Mouse (Mus musculus) neural tube, embryonic 11.5 days (tissue): ENCODE data around the gene Tnfrsf4. TPM values are rescaled to one million over a fixed set of nuclear protein-coding genes. Genes with fewer than 3 reads are reported as not detected.

Experiments
- ATAC-seq: fragments of 200-750 bp; cut with Nextera tagmentation; 2 replicates; pipeline ENCODE4 v1.8.0; 2017; ENCODE audit warnings: moderate number of reproducible peaks, mild to moderate bottlenecking, moderate TSS enrichment, moderate library complexity; ENCODE audit not compliant: insufficient read depth, low FRiP score, low TSS enrichment
- DNase-seq: peaks from one replicate; pipeline ENCODE4 v3.0.0-alpha.2; 2015; ENCODE audit warnings: low spot score
- H3K27ac ChIP-seq: fragments of 300-500 bp; sonication (generic); 2 replicates; pipeline ENCODE4 v1.5.1; 2014; ENCODE audit warnings: low read depth, mild to moderate bottlenecking, low read length
- H3K27me3 ChIP-seq: fragments of 300-500 bp; sonication (generic); 2 replicates; pipeline ENCODE4 v1.6.1; 2014; ENCODE audit warnings: mild to moderate bottlenecking, low read length, mixed read lengths; ENCODE audit not compliant: control insufficient read depth, insufficient read depth
- H3K36me3 ChIP-seq: fragments of 300-500 bp; sonication (generic); 2 replicates; pipeline ENCODE4 v1.6.1; 2014; ENCODE audit warnings: mild to moderate bottlenecking, low read length, moderate library complexity, mixed read lengths; ENCODE audit not compliant: control insufficient read depth, insufficient read depth
- H3K4me1 ChIP-seq: fragments of 300-500 bp; sonication (generic); 2 replicates; pipeline ENCODE4 v1.6.1; 2014; ENCODE audit warnings: low read length, mixed read lengths; ENCODE audit not compliant: control insufficient read depth, insufficient read depth
- H3K4me2 ChIP-seq: fragments of 300-500 bp; sonication (generic); 2 replicates; pipeline ENCODE4 v1.6.1; 2014; ENCODE audit warnings: low read depth, mild to moderate bottlenecking, moderate library complexity
- H3K4me3 ChIP-seq: fragments of 300-500 bp; sonication (generic); 2 replicates; pipeline ENCODE4 v1.5.1; 2014; ENCODE audit warnings: low read depth, low read length
- H3K9ac ChIP-seq: fragments of 300-500 bp; sonication (generic); 2 replicates; pipeline ENCODE4 v1.6.1; 2014; ENCODE audit warnings: mild to moderate bottlenecking, low read length
- H3K9me3 ChIP-seq: fragments of 300-500 bp; sonication (generic); 2 replicates; pipeline ENCODE4 v1.6.1; 2016; ENCODE audit warnings: low read length; ENCODE audit not compliant: control insufficient read depth
- WGBS: fragments of 180-500 bp; shearing (Covaris S2); extraction: QIAGEN DNeasy Blood & Tissue Kit; methylation state at CpG from one replicate; pipeline ENCODE4 v1.1.7; 2014; 5-methylcytosine and 5-hydroxymethylcytosine counted together
- polyA plus RNA-seq: library from polyadenylated mRNA; unstranded; fragments of >200 nt; fragmentation: Nextera tagmentation; extraction: Ambion mirVana; gene quantifications from 2 replicates; pipeline ENCODE4 v1.2.1, GENCODE M21; 2014

Gene Tnfrsf4
- polyA plus RNA-seq, result 0.45 TPM in 2 replicates

GRCm38 (mm10) chr4:156013637-156014036, at the start of gene Tnfrsf4:
Tnfrsf4 (plus strand) TSS chr4:156013843.
- Histone ChIP-seq H3K9ac (no peak within 1 kb of the TSS), H3K36me3 (peaks cover 9% of the 10 kb centered on the region), H3K27me3 (no peaks in the 10 kb centered on the region), H3K4me1 (no peaks in the 10 kb centered on the region), H3K4me3 (no peak within 1 kb of the TSS), H3K27ac (no peak within 1 kb of the TSS), H3K9me3 (no peaks in the 10 kb centered on the region), H3K4me2 (no peak within 1 kb of the TSS)
- 85% methylated on average over 8 of the region's 8 CpGs for WGBS
- DNase-seq (no peak), ATAC-seq (no peak)

- H3K4me1 ChIP-seq, result peaks cover 7% of the 10 kb centered on the region
- WGBS, result 94% methylated on average over 11 of the region's 11 CpGs
Observed at GRCm38 (mm10) chr4:155964396-155964795, 49.2 kb upstream of the Tnfrsf4 start.

GRCm38 (mm10) chr4:155969043-155969653, 44.5 kb upstream of the Tnfrsf4 start:
- Histone ChIP-seq H3K4me3 (no peak overlapping the region), H3K9me3 (no peaks in the 10 kb centered on the region), H3K27me3 (no peaks in the 10 kb centered on the region), H3K4me1 (no peaks in the 10 kb centered on the region), H3K9ac (no peak overlapping the region), H3K27ac (no peak overlapping the region), H3K4me2 (no peak overlapping the region), H3K36me3 (peaks cover 2% of the 10 kb centered on the region; the same call in 1 of the 2 replicates)
- no peak for DNase-seq
- 90% methylated on average over 13 of the region's 13 CpGs for WGBS
- no peak for ATAC-seq

More at GRCm38 (mm10) chr4:155964396-155964795, 49.2 kb upstream of the Tnfrsf4 start:
- Histone ChIP-seq H3K4me3 (no peak overlapping the region), H3K4me2 (no peak overlapping the region), H3K36me3 (peaks cover 2% of the 10 kb centered on the region; the same call in 1 of the 2 replicates), H3K27ac (no peak overlapping the region), H3K27me3 (no peaks in the 10 kb centered on the region), H3K9ac (no peak overlapping the region), H3K9me3 (no peaks in the 10 kb centered on the region)
- ATAC-seq (no peak), DNase-seq (no peak)

- 86% methylated on average over 5 of the region's 5 CpGs for WGBS
- ATAC-seq, result no peak
Observed at GRCm38 (mm10) chr4:155970286-155970685, 43.4 kb upstream of the Tnfrsf4 start.

GRCm38 (mm10) chr4:155972651-155973050, 41.0 kb upstream of the Tnfrsf4 start:
- H3K27ac ChIP-seq, result no peak overlapping the region
- no peak for DNase-seq
- H3K9me3 ChIP-seq, result no peaks in the 10 kb centered on the region
- H3K4me1 ChIP-seq, result no peaks in the 10 kb centered on the region
- ATAC-seq, result no peak
- H3K36me3 ChIP-seq, result no peaks in the 10 kb centered on the region
- H3K9ac ChIP-seq, result no peak overlapping the region
- H3K4me2 ChIP-seq, result no peak overlapping the region
- no peaks in the 10 kb centered on the region for H3K27me3 ChIP-seq
- WGBS, result 82% methylated on average over 6 of the region's 6 CpGs
- H3K4me3 ChIP-seq, result no peak overlapping the region

More at GRCm38 (mm10) chr4:155970286-155970685, 43.4 kb upstream of the Tnfrsf4 start:
- H3K36me3 ChIP-seq, result peaks cover 2% of the 10 kb centered on the region; the same call in 1 of the 2 replicates
- H3K27me3 ChIP-seq, result no peaks in the 10 kb centered on the region
- no peak overlapping the region for H3K4me3 ChIP-seq
- no peaks in the 10 kb centered on the region for H3K4me1 ChIP-seq
- H3K27ac ChIP-seq, result no peak overlapping the region
- H3K4me2 ChIP-seq, result no peak overlapping the region
- H3K9me3 ChIP-seq, result no peaks in the 10 kb centered on the region
- H3K9ac ChIP-seq, result no peak overlapping the region
- DNase-seq, result no peak

- DNase-seq (no peak), ATAC-seq (no peak)
- Histone ChIP-seq H3K4me3 (no peak overlapping the region), H3K27me3 (no peaks in the 10 kb centered on the region), H3K4me2 (no peak overlapping the region), H3K36me3 (no peaks in the 10 kb centered on the region), H3K9me3 (no peaks in the 10 kb centered on the region), H3K9ac (no peak overlapping the region), H3K4me1 (no peaks in the 10 kb centered on the region), H3K27ac (no peak overlapping the region)
- 80% methylated on average over 2 of the region's 2 CpGs for WGBS
Observed at GRCm38 (mm10) chr4:155973239-155973638, 40.4 kb upstream of the Tnfrsf4 start.

- ATAC-seq (no peak), DNase-seq (no peak)
- no peak overlapping the region for H3K4me2 ChIP-seq
- H3K4me3 ChIP-seq, result no peak overlapping the region
- H3K4me1 ChIP-seq, result no peaks in the 10 kb centered on the region
- no peaks in the 10 kb centered on the region for H3K36me3 ChIP-seq
- no peaks in the 10 kb centered on the region for H3K27me3 ChIP-seq
- H3K27ac ChIP-seq, result no peak overlapping the region
- WGBS, result 85% methylated on average over 12 of the region's 12 CpGs
- H3K9me3 ChIP-seq, result no peaks in the 10 kb centered on the region
- no peak overlapping the region for H3K9ac ChIP-seq
Observed at GRCm38 (mm10) chr4:155981436-155982082, 32.1 kb upstream of the Tnfrsf4 start.

GRCm38 (mm10) chr4:155983788-155984187, 29.9 kb upstream of the Tnfrsf4 start:
- Histone ChIP-seq H3K9ac (no peak overlapping the region), H3K4me1 (no peaks in the 10 kb centered on the region), H3K9me3 (no peaks in the 10 kb centered on the region), H3K27me3 (no peaks in the 10 kb centered on the region), H3K36me3 (no peaks in the 10 kb centered on the region), H3K27ac (no peak overlapping the region), H3K4me3 (no peak overlapping the region), H3K4me2 (no peak overlapping the region)
- ATAC-seq (no peak), DNase-seq (no peak)
- WGBS, result 25% methylated on average over 2 of the region's 2 CpGs
